Mouse (Mus musculus): ENCODE data around the gene Ddb2.
A peak's percentile ranks its signal among the peaks of the same experiment; 100 is the strongest.

The Ddb2 gene

DNA sequence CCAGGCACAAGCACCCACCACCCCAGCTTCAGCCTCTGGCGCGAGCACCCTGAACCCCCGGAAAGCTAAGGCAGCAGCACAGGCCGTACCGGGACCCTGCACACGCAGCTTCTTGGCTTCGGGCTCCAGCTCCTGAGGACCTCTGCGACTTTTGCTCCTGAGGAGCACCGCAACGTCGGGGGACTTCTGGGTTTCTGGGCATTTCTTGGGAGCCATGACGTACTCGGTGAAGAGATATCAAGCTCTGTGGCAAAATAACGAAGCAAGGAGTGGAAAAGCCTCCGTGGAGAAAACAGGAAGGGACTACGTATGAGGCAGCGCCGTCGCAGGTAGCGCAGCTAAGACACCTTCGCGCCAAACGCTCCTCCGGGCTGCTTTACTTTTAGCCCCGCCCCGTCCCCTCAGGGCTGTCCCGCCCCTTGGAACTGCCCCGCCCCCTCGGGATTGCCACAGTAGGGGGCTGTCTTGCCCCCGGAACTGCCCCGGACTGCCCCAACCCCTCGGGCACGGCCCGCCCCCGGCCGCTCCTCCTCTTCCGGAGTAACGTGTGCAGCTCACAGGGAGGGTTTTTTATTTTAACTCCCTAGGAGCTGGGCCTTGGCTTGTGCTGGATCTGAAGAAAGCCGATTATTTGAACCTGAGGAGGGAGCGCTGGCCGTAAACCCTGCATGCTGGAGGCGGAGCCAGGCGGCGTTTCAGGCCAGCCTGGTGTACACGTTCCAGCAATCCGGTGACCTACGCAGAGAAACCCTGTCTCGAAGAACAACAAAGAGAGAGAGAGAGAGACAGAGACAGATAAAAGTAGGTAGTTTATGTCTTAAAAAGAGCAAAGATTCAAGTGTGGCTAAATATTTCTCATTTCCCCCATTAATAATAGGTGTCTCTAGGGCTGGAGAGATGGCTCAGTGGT lies at the start of gene Ddb2:
TSS of gene Ddb2 (minus strand) at position 382 of the 910 bp plus-strand sequence.
- DNase-seq (ENCODE audit: low read depth, low spot score) = peak; percentile 98

GRCm38 (mm10) chr2:91285885-91286505 lies 49.2 kb upstream of the Ddb2 start:
- DNase-seq (ENCODE audit: low read depth, low spot score) = peak; percentile 61

GRCm38 (mm10) chr2:91284375-91285199 lies 47.8 kb upstream of the Ddb2 start:
- DNase-seq (ENCODE audit: low read depth, low spot score) = no peak

GRCm38 (mm10) chr2:91283972-91284371 lies 47.2 kb upstream of the Ddb2 start:
- DNase-seq (ENCODE audit: low read depth, low spot score) = no peak

DNA sequence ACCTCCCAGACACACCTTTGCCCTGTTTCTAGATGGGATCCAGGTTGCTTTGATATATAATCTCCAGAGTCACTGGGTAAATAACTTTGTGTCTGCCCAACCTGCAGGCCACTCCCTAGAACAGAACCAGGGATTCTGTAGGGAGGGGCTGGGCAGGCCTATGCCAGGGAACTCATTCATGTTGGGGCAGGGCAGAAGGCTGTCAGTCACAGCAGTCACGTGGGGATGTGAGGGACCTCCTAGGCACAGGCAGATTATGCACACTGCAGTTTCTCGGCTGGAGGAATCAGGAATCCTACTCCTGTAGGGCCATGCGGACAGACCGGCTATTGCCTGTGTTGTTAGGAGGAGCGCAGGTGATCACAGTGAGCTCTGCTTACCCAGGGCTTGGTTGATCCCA lies 44.6 kb upstream of the Ddb2 start:
- peak; percentile 67 for DNase-seq (ENCODE audit: low read depth, low spot score)

DNA sequence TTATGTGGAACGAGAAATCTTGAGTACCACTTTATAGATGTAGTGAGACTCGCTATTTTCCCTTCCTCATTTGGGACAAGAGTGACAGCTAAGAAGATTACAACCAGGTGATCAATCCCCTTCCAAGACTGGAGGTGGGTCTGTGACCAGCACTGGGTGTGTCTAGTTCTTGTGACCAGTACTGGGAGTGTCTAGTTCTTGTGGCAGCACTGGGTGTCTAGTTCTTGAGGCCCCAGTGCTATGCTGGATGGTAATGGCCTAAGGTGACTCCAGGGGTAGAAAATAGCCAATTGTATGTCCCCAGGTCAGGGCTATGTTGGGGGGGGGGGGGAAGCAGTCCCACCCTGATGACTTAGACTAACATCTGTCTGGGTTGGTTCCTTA lies 42.6 kb upstream of the Ddb2 start:
- DNase-seq (ENCODE audit: low read depth, low spot score) = no peak

DNA sequence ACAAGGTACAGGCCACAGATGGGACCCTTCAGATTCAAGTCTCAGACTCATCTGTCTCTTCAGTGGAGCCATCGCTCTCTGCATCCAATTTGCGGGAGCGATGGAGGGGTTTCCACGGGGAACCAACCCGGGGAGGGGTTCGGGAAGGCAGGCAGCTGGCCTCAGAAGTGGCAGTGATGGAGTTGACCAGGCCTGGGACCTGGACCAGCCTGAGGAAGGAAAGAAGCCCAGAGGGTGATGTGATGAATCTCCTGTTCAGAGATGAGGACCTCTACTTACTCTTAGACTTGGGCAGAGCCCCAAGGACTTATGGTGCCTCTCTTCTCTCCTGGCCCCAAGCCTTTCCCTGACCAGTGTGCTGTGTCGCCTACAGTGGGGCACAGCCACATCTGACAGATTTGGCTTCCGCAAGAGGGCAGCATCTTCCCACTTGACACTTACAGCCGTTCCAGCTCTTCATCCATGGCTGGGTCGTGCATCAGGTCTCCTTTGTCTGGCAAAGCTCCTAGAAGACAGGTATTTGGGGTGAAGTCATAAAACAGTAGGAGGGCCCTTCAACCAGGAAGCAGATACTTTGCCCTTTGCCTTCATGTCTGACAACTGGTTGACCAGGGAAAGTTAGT lies 42.1 kb upstream of the Ddb2 start:
- DNase-seq (ENCODE audit: low read depth, low spot score) = peak; percentile 77

GRCm38 (mm10) chr2:91269687-91270133 lies 32.9 kb upstream of the Ddb2 start:
- no peak for DNase-seq (ENCODE audit: low read depth, low spot score)

GRCm38 (mm10) chr2:91268706-91269105 lies 31.9 kb upstream of the Ddb2 start:
- no peak for DNase-seq (ENCODE audit: low read depth, low spot score)

- no peak for DNase-seq (ENCODE audit: low read depth, low spot score)
Measured at GRCm38 (mm10) chr2:91268042-91268441, 31.3 kb upstream of the Ddb2 start.

GRCm38 (mm10) chr2:91264711-91265681 lies 28.2 kb upstream of the Ddb2 start, which contains the start of gene Arfgap2:
TSS of gene Arfgap2 (plus strand) at chr2:91264974.
- peak; percentile 96 for DNase-seq (ENCODE audit: low read depth, low spot score)

DNA sequence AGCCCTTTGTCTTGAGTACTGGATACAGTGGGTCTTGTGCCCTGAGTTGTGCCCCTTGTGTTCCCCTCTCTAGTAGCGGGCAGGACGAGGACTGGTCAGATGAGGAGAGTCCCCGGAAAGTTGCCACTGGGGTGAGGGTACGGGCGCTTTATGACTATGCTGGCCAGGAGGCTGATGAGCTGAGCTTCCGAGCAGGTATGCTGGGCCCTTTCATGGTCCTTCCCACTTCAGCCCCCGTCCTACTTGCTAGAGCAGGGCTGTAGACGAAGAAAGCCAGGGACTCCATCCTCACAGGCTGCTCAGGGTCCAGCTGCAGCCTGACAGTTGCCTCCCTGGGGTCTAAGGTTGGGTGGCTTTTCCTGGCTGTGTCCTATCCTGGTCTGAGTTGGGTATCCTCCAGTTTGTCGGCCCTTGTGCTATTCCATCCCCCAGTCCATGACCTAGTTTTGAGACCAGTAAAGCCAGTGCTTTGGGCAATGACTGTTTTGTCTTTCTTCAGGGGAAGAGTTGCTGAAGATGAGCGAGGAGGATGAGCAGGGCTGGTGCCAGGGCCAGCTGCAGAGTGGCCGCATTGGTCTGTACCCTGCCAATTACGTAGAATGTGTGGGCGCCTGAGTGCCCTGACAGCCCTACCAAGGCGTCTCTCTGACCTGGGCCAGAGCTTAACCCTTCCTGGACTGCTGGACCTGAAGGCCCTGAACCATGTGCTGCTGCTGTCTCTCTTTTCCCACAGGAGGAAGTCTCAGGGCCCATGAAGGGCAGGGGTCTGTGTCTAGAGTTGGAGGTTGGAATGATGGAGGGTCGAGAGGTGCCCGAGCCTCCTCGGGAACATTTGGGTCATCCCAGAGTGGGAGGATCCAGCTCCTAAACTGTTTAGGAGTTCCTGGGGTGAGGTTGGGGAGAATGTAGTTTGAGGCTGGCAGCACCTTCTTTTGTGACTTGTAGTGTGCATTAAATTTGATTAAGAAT lies 27.2 kb upstream of the Ddb2 start:
- no peak for DNase-seq (ENCODE audit: low read depth, low spot score)

GRCm38 (mm10) chr2:91259493-91259892 lies 22.7 kb upstream of the Ddb2 start:
- DNase-seq (ENCODE audit: low read depth, low spot score) = no peak

DNA sequence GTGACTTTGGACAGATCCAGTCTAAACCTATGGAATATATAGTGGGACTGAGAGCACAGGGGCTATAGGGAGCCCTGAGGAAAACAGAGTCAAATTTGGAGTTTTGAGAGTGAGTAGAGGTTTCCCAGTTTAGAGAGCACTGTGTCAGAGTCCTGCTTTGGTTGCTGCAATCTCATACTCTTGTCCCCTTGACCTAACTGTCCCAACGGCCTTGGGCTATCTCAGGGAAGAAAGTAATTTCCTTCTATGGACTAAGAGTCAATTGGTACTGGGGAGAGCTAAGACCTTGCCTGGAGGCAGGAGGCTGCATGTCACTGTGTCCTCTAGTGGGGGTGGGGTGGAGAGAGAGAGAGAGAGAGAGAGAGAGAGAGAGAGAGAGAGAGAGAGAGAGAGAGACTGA lies 22.0 kb upstream of the Ddb2 start:
- DNase-seq (ENCODE audit: low read depth, low spot score) = no peak

GRCm38 (mm10) chr2:91258054-91258453 lies 21.3 kb upstream of the Ddb2 start:
- no peak for DNase-seq (ENCODE audit: low read depth, low spot score)

DNA sequence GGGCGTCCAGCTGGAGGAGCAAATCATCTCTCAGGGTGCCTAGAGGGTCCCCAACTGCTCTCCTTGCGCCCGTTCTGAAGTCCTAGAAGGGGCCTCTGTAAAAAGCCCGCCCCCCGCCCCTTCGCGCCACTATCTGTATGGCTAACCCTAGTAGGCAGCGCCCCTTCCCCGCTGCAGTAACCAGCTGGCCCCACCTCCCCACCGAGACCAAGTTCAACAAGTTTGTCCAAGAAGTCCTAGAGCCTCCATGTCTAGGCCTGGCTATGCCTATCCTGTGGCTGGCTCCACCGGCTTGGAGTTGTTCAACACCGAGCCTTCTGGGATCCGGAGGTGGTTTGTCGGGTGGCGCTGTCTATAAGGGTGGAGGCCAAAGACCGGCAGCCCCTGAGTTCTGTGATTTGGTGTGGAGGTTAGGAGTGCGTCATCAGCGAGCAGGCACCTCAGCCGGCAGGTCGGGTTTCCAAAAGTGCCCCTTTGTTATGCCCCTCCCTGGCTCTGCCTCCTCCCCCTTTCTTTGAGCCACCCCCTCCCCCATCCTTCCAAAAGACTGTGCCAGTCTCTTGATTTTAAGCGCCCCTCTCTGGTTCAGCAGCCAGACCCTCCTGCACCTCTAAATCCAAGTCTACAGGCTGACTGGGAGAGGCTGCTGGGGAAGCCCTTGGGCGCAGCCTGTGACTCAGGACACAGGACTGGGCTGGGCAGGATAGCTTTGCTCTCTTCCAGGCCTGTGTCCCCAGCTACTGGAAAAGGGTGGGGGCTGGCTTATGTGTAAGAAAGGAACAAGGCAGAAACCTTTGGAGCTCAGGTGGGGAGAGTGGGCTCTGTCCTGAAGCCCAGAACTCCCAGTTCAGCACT lies 20.6 kb upstream of the Ddb2 start:
- DNase-seq (ENCODE audit: low read depth, low spot score) = peak; percentile 84

DNA sequence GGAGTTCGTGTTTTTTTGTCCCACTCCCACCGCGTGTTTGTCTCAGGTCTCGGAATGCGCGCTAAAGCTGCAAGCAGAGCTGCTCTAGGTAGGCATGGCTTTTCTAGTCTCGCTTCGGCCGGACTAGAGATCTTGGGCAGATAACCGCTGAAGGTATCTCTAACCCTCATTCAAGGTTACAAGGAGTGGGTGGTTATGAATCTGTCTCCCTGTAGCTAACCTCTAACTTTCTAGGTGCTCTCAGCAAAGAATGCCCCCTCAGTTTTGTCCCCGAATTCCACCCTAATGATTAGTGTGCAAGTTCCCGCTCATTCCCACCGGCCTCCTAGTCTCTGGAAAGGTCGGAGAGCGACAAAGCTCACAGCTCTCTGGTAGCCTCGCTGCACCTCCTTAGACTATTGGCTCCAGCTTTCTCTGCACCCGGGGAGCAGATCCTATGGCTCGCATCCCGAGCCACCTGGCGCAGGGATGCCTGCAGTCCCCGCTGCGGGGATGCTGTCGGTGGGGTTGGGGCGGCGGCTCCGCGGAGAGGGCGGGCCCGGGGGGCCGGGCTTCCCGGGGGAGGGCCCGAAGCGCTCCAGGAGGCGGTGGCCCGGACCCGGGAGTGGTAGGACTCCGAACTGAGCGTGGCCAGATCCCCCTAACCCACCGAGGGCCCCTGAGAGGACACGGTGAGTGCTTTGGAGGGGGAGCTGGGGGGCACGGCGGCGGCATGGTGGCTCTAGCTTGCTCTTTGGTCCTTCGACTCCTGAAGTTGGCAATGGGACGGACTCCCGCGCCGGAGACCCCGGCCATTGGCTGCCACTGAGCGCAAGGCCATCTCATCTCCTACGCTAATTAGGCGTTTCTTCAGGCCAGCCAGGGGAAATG lies 19.7 kb upstream of the Ddb2 start:
- peak; percentile 79 for DNase-seq (ENCODE audit: low read depth, low spot score)
